Mouse (Mus musculus) MEL (cell line): ENCODE results near the gene Stk4. TPM values are rescaled to one million over a fixed set of nuclear protein-coding genes. Genes with fewer than 3 reads are reported as not detected.

Experiments
- DNase-seq: peaks from one replicate; pipeline ENCODE4 v3.0.0; 2011; ENCODE audit warnings: low read depth, low spot score
- H3K27ac ChIP-seq: 2 replicates; pipeline ENCODE4 v1.5.1; 2012; ENCODE audit warnings: low read depth, mild to moderate bottlenecking, control low read depth, low read length, moderate library complexity; ENCODE audit not compliant: control insufficient read depth
- H3K27me3 ChIP-seq, 2 experiments: fragments of 150-350 bp in 1 of 2; sonication (generic) in 1 of 2; 2 replicates each; pipeline ENCODE4 v1.6.1; 2012; ENCODE audit warnings: low read length in 2 of 2, mild to moderate bottlenecking in 2 of 2, improper control_type of control experiment in 1 of 2, moderate library complexity in 1 of 2; ENCODE audit not compliant: insufficient read depth in 2 of 2, control insufficient read depth in 1 of 2
- H3K36me3 ChIP-seq, 2 experiments: 2 replicates each; pipeline ENCODE4 v1.6.1; 2012 to 2014; ENCODE audit warnings: low read length in 2 of 2, improper control_type of control experiment in 1 of 2, inconsistent platforms in 1 of 2, mild to moderate bottlenecking in 1 of 2; ENCODE audit not compliant: insufficient read depth in 2 of 2, control insufficient read depth in 1 of 2
- H3K4me1 ChIP-seq, 2 experiments: fragments of 150-350 bp in 1 of 2; sonication (generic) in 1 of 2; 2 replicates each; pipeline ENCODE4 v1.6.1; 2012; ENCODE audit warnings: low read length in 2 of 2, improper control_type of control experiment in 1 of 2, mild to moderate bottlenecking in 1 of 2; ENCODE audit not compliant: insufficient read depth in 2 of 2, control insufficient read depth in 1 of 2
- H3K4me3 ChIP-seq, 2 experiments: fragments of 150-350 bp in 1 of 2; sonication (generic) in 1 of 2; 2 replicates each; pipeline ENCODE4 v1.5.1; 2012; ENCODE audit warnings: low read depth in 2 of 2, low read length in 2 of 2, mild to moderate bottlenecking in 2 of 2, moderate library complexity in 2 of 2, control low read depth in 1 of 2, improper control_type of control experiment in 1 of 2; ENCODE audit not compliant: control insufficient read depth in 1 of 2, insufficient read depth in 1 of 2
- H3K79me2 ChIP-seq: 2 replicates; pipeline ENCODE4 v1.6.1; 2012; ENCODE audit warnings: mild to moderate bottlenecking, low read length, moderate library complexity; ENCODE audit not compliant: control insufficient read depth, poor library complexity, insufficient read depth
- H3K9ac ChIP-seq: 2 replicates; pipeline ENCODE4 v1.6.1; 2012; ENCODE audit warnings: low read depth, mild to moderate bottlenecking, control low read depth, low read length, moderate library complexity; ENCODE audit not compliant: control insufficient read depth, poor library complexity, severe bottlenecking
- H3K9me3 ChIP-seq: fragments of 150-350 bp; sonication (generic); replicated peaks from 2 replicates; pipeline ENCODE4 v1.6.1; 2012; ENCODE audit warnings: mild to moderate bottlenecking, low read length, improper control_type of control experiment, moderate library complexity; ENCODE audit not compliant: insufficient read depth
- BHLHE40 ChIP-seq: IDR thresholded peaks from 2 replicates; pipeline ENCODE4 v1.6.1; 2012; ENCODE audit warnings: low read depth, mild to moderate bottlenecking, inconsistent platforms, low read length, improper control_type of control experiment, borderline replicate concordance
- CHD1 ChIP-seq: IDR thresholded peaks from 2 replicates; pipeline ENCODE4 v1.6.1; 2012; ENCODE audit warnings: low read depth, mild to moderate bottlenecking, inconsistent platforms, low read length, improper control_type of control experiment
- CHD2 ChIP-seq: IDR thresholded peaks from 2 replicates; pipeline ENCODE4 v1.6.1; 2011; ENCODE audit warnings: low read length, improper control_type of control experiment
- CTCF ChIP-seq, 3 experiments: IDR thresholded peaks in 2 of 3; conservative IDR thresholded peaks in 1 of 3; 2 replicates each; pipeline ENCODE4 v1.5.1; 2011 to 2012; ENCODE audit warnings: low read length in 3 of 3, low read depth in 2 of 3, mild to moderate bottlenecking in 2 of 3, improper control_type of control experiment in 1 of 3, inconsistent platforms in 1 of 3, mixed read lengths in 1 of 3, moderate library complexity in 1 of 3; ENCODE audit not compliant: control insufficient read depth in 1 of 3, insufficient read depth in 1 of 3, poor library complexity in 1 of 3, severe bottlenecking in 1 of 3
- ELF1 ChIP-seq: IDR thresholded peaks from 2 replicates; pipeline ENCODE4 v1.6.1; 2014; ENCODE audit warnings: low read depth, mild to moderate bottlenecking, inconsistent platforms, low read length, improper control_type of control experiment, moderate library complexity
- EP300 ChIP-seq, 2 experiments: IDR thresholded peaks; 2 replicates each; pipeline ENCODE4 v1.6.1; 2011; ENCODE audit warnings: improper control_type of control experiment in 2 of 2, low read length in 2 of 2, low read depth in 1 of 2, mild to moderate bottlenecking in 1 of 2
- GABPA ChIP-seq: IDR thresholded peaks from 2 replicates; pipeline ENCODE4 v1.6.1; 2012; ENCODE audit warnings: low read depth, mild to moderate bottlenecking, inconsistent platforms, low read length, improper control_type of control experiment, moderate library complexity
- JUND ChIP-seq: IDR thresholded peaks from 2 replicates; pipeline ENCODE4 v1.6.1; 2011; ENCODE audit warnings: low read depth, mild to moderate bottlenecking, improper control_type of control experiment, low read length
- MAZ ChIP-seq: IDR thresholded peaks from 2 replicates; pipeline ENCODE4 v1.6.1; 2012; ENCODE audit warnings: low read depth, mild to moderate bottlenecking, inconsistent platforms, low read length, improper control_type of control experiment
- MXI1 ChIP-seq: IDR thresholded peaks from 2 replicates; pipeline ENCODE4 v1.6.1; 2011; ENCODE audit warnings: mild to moderate bottlenecking, low read depth, low read length, improper control_type of control experiment
- MYC ChIP-seq: IDR thresholded peaks from 2 replicates; pipeline ENCODE4 v1.6.1; 2011; ENCODE audit warnings: low read depth, mild to moderate bottlenecking, low read length, improper control_type of control experiment, moderate library complexity
- POLR2A ChIP-seq, 2 experiments: IDR thresholded peaks; 2 replicates each; pipeline ENCODE4 v1.6.1; 2011 to 2012; ENCODE audit warnings: low read length in 2 of 2, mild to moderate bottlenecking in 2 of 2, control low read depth in 1 of 2, improper control_type of control experiment in 1 of 2, low read depth in 1 of 2, moderate library complexity in 1 of 2; ENCODE audit not compliant: control insufficient read depth in 1 of 2, insufficient read depth in 1 of 2, poor library complexity in 1 of 2
- RAD21 ChIP-seq: IDR thresholded peaks from 2 replicates; pipeline ENCODE4 v1.6.1; 2011; ENCODE audit warnings: mild to moderate bottlenecking, low read depth, low read length, improper control_type of control experiment
- SMC3 ChIP-seq: IDR thresholded peaks from 2 replicates; pipeline ENCODE4 v1.6.1; 2011; ENCODE audit warnings: low read depth, low read length, improper control_type of control experiment
- TAL1 ChIP-seq: IDR thresholded peaks from 2 replicates; pipeline ENCODE4 v1.6.1; 2012; ENCODE audit warnings: mild to moderate bottlenecking, inconsistent platforms, low read length, moderate library complexity, mixed read lengths
- TBP ChIP-seq: IDR thresholded peaks from 2 replicates; pipeline ENCODE4 v1.8.0; 2011; ENCODE audit warnings: low read depth, low read length, improper control_type of control experiment
- UBTF ChIP-seq: IDR thresholded peaks from 2 replicates; pipeline ENCODE4 v1.6.1; 2012; ENCODE audit warnings: low read depth, mild to moderate bottlenecking, inconsistent platforms, low read length, improper control_type of control experiment, moderate library complexity, borderline replicate concordance; ENCODE audit not compliant: insufficient read depth
- USF1 ChIP-seq: IDR thresholded peaks from 2 replicates; pipeline ENCODE4 v1.6.1; 2014; ENCODE audit warnings: low read depth, mild to moderate bottlenecking, inconsistent platforms, low read length, improper control_type of control experiment, moderate library complexity
- USF2 ChIP-seq, 2 experiments: IDR thresholded peaks; 2 replicates each; pipeline ENCODE4 v1.6.1; 2011 to 2012; ENCODE audit warnings: improper control_type of control experiment in 2 of 2, low read length in 2 of 2, borderline replicate concordance in 1 of 2, inconsistent platforms in 1 of 2, low read depth in 1 of 2, mild to moderate bottlenecking in 1 of 2; ENCODE audit not compliant: insufficient read depth in 1 of 2
- ZC3H11A ChIP-seq: IDR thresholded peaks from 2 replicates; pipeline ENCODE4 v1.6.1; 2012; ENCODE audit warnings: low read depth, mild to moderate bottlenecking, inconsistent platforms, low read length, improper control_type of control experiment
- ZKSCAN1 ChIP-seq: IDR thresholded peaks from 2 replicates; pipeline ENCODE4 v1.6.1; 2012; ENCODE audit warnings: low read depth, mild to moderate bottlenecking, inconsistent platforms, low read length, improper control_type of control experiment, moderate library complexity
- ZNF384 ChIP-seq: IDR thresholded peaks from 2 replicates; pipeline ENCODE4 v1.6.1; 2012; ENCODE audit warnings: low read depth, mild to moderate bottlenecking, inconsistent platforms, low read length, improper control_type of control experiment
- polyA plus RNA-seq, 2 experiments: library from polyadenylated mRNA; stranded (reverse) in 1 of 2; unstranded in 1 of 2; fragments of >175 nt in 1 of 2; fragments of >200 nt in 1 of 2; gene quantifications; 2 replicates each; pipeline versions ENCODE4 v1.2.1 to v1.2.4; 2012; ENCODE audit warnings: low replicate concordance in 2 of 2, low read depth in 1 of 2; ENCODE audit not compliant: insufficient read length in 2 of 2, insufficient read depth in 1 of 2, missing spikeins in 1 of 2
- total RNA-seq: library from RNA; depleted of rRNA; stranded (reverse); fragments of 300-350 nt; gene quantifications from 2 replicates; pipeline ENCODE4 v1.2.3, GENCODE M21; 2012

Gene Stk4
- total and polyA plus RNA-seq, 3 experiments = 46.8 to 56.1 TPM; not detected in 1

- TF ChIP-seq ZC3H11A = no peak
- TF ChIP-seq MAZ = no peak
- TF ChIP-seq TBP = no peak
- TF ChIP-seq USF2 (IDR thresholded peaks at IDR 0.05; ENCODE audit: borderline replicate concordance in 1 of 2, insufficient read depth in 1 of 2, low read depth in 1 of 2, low read length in 2 of 2) = no peak
- TF ChIP-seq GABPA = no peak
- no peak for TF ChIP-seq CHD2
- no peak for TF ChIP-seq CHD1
- TF ChIP-seq RAD21 = peak; percentile 15; the same call in 1 of the 2 replicates
- TF ChIP-seq JUND = no peak
- TF ChIP-seq SMC3 = 0 out of 2 replicates have a peak, but pooled peaks have one; percentile 12
- TF ChIP-seq CTCF (IDR thresholded peaks at IDR 0.05 in 2 of 3, conservative IDR thresholded peaks at IDR 0.05 in 1 of 3; ENCODE audit: control insufficient read depth in 1 of 3, insufficient read depth in 1 of 3, low read depth in 2 of 3, low read length in 3 of 3, poor library complexity in 1 of 3, severe bottlenecking in 1 of 3) = peak; percentile 29 to 52 (median 38); a peak in 4 of 6 replicates
- no peak for TF ChIP-seq MXI1
- no peak for TF ChIP-seq ELF1
- no peak for TF ChIP-seq ZNF384
- TF ChIP-seq ZKSCAN1 = no peak
- TF ChIP-seq EP300 (IDR thresholded peaks at IDR 0.05; ENCODE audit: low read depth in 1 of 2, low read length in 2 of 2) = no peak
- no peak for TF ChIP-seq UBTF
- TF ChIP-seq USF1 = no peak
- TF ChIP-seq MYC = no peak
- TF ChIP-seq TAL1 = no peak
- TF ChIP-seq POLR2A (IDR thresholded peaks at IDR 0.05; ENCODE audit: control insufficient read depth in 1 of 2, insufficient read depth in 1 of 2, low read depth in 1 of 2, low read length in 2 of 2, poor library complexity in 1 of 2) = no peak
- no peak for TF ChIP-seq BHLHE40
These were observed 37.1 kb upstream of the Stk4 start for GRCm38 (mm10) chr2:164032973-164033372.

More at GRCm38 (mm10) chr2:164032973-164033372, 37.1 kb upstream of the Stk4 start:
- Histone ChIP-seq H3K27ac (no peak overlapping the region), H3K27me3 (no peaks in the 10 kb centered on the region), H3K79me2 (no peaks in the 10 kb centered on the region), H3K9me3 (no peaks in the 10 kb centered on the region), H3K4me3 (no peak overlapping the region), H3K9ac (no peak overlapping the region), H3K4me1 (no peaks in the 10 kb centered on the region), H3K36me3 (no peaks in the 10 kb centered on the region)
- no peak for DNase-seq
